Mouse (Mus musculus) myocyte (in vitro differentiated cells): ENCODE data around the gene 1700001C19Rik.
"Not testable (repeated sequence)": the region's sequence is repeated elsewhere in the genome, so short reads cannot be mapped to it uniquely, and the experiment has no call there.

Source experiments
- CEBPB ChIP-seq: IDR thresholded peaks from 2 replicates; pipeline ENCODE4 v1.6.1; 2011; ENCODE audit warnings: mild to moderate bottlenecking, moderate library complexity; ENCODE audit not compliant: poor library complexity, insufficient read depth, severe bottlenecking
- E2F4 ChIP-seq: IDR thresholded peaks from one replicate; pipeline ENCODE4 v1.6.1; 2011; ENCODE audit warnings: mild to moderate bottlenecking, control low read depth, moderate library complexity; ENCODE audit not compliant: insufficient read depth
- MAX ChIP-seq: IDR thresholded peaks from one replicate; pipeline ENCODE4 v1.6.1; 2011; ENCODE audit warnings: low read depth, mild to moderate bottlenecking, control low read depth
- MYOD1 ChIP-seq, 3 experiments: IDR thresholded peaks; one replicate each; pipeline ENCODE4 v1.6.1; 2011; ENCODE audit warnings: control low read depth in 2 of 3, low read depth in 2 of 3, mild to moderate bottlenecking in 2 of 3, moderate library complexity in 1 of 3; ENCODE audit not compliant: insufficient read length in 2 of 3, control insufficient read depth in 1 of 3
- MYOG ChIP-seq, 3 experiments: IDR thresholded peaks; one replicate each; pipeline ENCODE4 v1.6.1; 2011; ENCODE audit warnings: control low read depth in 2 of 3, low read depth in 2 of 3, mild to moderate bottlenecking in 2 of 3; ENCODE audit not compliant: insufficient read length in 2 of 3, control insufficient read depth in 1 of 3, insufficient read depth in 1 of 3
- POLR2A ChIP-seq: IDR thresholded peaks from one replicate; pipeline ENCODE4 v1.6.1; 2011; ENCODE audit warnings: low read depth, mild to moderate bottlenecking, control low read depth, moderate library complexity; ENCODE audit not compliant: insufficient read length
- POLR2AphosphoS2 ChIP-seq: IDR thresholded peaks from one replicate; pipeline ENCODE4 v1.6.1; 2011; ENCODE audit warnings: low read depth, control low read depth; ENCODE audit not compliant: insufficient read length
- REST ChIP-seq: IDR thresholded peaks from one replicate; pipeline ENCODE4 v1.6.1; 2011; ENCODE audit warnings: mild to moderate bottlenecking, control low read depth, moderate library complexity; ENCODE audit not compliant: insufficient read depth, insufficient read length
- TCF12 ChIP-seq: IDR thresholded peaks from one replicate; pipeline ENCODE4 v1.6.1; 2011; ENCODE audit warnings: mild to moderate bottlenecking, control low read depth; ENCODE audit not compliant: poor library complexity, insufficient read depth, severe bottlenecking
- TCF3 ChIP-seq: IDR thresholded peaks from one replicate; pipeline ENCODE4 v1.6.1; 2011; ENCODE audit warnings: low read depth, control low read depth; ENCODE audit not compliant: insufficient read length
- USF1 ChIP-seq: IDR thresholded peaks from one replicate; pipeline ENCODE4 v1.6.1; 2011; ENCODE audit warnings: low read depth, mild to moderate bottlenecking, control low read depth, moderate library complexity

DNA sequence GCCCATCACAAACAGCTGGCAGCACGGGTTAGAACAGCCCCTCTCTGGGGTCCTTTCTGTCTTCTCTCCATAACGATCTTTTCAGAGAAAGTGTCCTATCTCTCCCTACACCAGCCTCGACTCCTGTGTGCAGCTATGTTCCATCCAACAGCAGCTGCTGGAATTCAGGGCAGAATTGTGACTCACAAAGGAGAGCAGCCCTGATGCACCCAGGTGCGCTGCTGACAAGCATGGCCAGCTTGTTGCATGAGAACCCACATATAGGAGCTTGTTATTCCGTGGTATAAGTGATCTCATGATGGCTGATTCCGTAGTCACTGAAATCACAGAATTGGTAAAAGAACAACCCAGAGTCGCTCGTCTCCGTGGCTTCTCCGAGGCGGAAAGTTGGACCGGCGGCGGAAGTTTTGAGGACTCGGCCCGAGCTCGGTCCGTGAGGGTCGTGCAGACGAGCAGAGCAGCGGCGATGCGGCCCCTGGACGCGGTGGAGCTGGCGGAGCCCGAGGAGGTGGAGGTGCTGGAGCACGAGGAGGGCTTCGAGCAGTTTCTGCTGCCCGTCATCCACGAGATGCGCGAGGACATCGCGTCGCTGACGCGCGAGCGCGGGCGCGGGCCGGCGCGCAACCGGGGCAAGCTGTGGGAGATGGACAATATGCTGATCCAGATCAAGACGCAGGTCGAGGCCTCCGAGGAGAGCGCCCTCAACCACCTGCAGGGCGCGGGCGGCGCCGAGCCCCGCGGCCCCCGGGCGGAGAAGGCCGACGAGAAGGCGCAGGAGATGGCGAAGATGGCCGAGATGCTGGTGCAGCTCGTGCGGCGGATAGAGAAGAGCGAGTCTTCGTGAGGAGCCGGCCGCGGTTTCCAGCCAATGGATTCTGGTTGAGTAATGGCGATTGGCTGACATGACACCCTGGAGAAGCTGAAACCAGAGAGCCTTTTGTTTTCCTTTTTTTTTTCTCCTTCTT, 27.0 kb downstream of the 1700001C19Rik start:
- TF ChIP-seq POLR2A; MAX; TCF3; POLR2AphosphoS2; TCF12; MYOD1 (IDR thresholded peaks at IDR 0.05; ENCODE audit: control insufficient read depth in 1 of 3, insufficient read length in 2 of 3, low read depth in 2 of 3); CEBPB; E2F4; USF1; MYOG (IDR thresholded peaks at IDR 0.05; ENCODE audit: control insufficient read depth in 1 of 3, insufficient read depth in 1 of 3, insufficient read length in 2 of 3, low read depth in 2 of 3); REST: not testable (repeated sequence)
